Mouse (Mus musculus): ENCODE data around the gene Irx6.

GRCm38 (mm10) chr8:92721266-92721935 is 47.3 kb downstream of the Irx6 start:
- TF ChIP-seq GATA1 (IDR thresholded peaks at IDR 0.05; ENCODE audit: borderline replicate concordance, low read length), result no peak
- no peak for TF ChIP-seq FLI1 (IDR thresholded peaks at IDR 0.05; ENCODE audit: low read length)
